Mouse (Mus musculus) right cerebral cortex, postnatal 36 days (tissue): ENCODE data around the gene Phox2a.

Experiments
- DNase-seq, 2 experiments: peaks; one replicate each; pipeline ENCODE4 v3.0.0; 2022; ENCODE audit warnings: low spot score in 2 of 2, mixed read lengths in 1 of 2

Gene Phox2a

DNA sequence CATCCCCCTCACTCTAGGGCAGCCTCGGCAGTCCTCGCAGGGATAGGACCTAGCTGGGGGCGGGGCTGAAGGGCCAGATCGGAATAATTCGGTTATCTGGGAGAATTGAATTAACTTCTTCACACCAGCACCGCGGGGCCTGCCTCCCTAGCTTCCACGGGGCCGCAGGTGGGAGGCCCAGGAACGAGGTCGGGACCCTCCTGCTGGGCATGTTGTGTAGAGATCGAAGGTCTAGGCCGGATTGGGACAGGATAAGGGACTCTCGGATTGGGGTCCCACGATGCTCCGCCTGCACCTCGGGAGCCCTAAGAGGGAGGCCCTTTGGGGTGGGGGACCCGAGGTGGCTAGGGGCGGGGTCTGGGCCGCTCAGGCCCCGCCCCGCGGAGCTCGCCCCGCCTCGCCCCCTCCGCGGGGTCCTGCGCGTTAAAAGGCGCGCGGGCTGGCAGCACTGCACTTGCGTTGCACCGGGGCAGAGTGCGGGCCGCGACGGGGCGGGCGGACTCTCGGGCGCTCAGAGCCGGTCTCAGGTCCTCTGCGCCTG is at the start of gene Phox2a:
TSS of gene Phox2a (plus strand) at position 453 of the 541 bp plus-strand sequence.
- no peak for DNase-seq

DNA sequence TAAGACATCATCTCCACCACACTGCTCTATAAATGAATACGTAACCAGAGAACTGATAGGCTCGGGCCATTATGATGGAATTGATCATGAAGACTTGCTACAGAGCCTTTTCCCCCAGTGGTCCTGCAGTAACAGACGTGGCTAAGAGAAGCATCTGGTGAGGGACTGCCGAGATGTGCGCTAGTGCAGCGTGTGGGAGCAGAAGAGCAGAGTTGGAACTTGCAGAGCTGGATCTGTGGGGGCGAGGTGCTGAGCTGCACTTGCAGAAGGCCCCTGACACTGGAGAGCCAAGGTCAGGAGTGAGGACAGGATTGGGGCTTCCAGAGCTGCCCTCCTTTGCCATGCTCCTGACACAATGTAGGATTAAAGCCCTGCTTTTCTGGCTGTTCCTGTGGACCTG is 48.1 kb upstream of the Phox2a start:
- DNase-seq, result peak in 1 of 2 experiments; percentile 47

DNA sequence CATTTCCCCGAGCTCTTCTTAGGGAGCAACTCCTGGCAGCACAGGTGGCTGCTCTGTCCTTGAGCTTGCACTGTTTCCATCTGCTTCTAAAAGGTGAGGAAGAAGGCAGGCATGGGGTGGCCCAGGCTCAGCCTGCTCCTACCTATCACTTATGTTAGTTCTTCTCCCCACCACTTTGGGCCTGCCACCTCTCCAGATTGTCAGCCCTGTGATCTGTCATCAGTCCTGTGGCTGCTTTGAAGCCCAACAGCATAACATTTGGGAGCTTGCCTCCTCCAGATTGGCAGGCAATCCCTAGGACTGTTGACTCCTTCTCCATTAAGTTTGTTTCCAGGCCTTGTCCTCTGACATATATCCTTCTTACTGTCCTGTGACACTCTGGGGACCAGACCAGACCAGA is 46.5 kb upstream of the Phox2a start:
- no peak for DNase-seq

DNA sequence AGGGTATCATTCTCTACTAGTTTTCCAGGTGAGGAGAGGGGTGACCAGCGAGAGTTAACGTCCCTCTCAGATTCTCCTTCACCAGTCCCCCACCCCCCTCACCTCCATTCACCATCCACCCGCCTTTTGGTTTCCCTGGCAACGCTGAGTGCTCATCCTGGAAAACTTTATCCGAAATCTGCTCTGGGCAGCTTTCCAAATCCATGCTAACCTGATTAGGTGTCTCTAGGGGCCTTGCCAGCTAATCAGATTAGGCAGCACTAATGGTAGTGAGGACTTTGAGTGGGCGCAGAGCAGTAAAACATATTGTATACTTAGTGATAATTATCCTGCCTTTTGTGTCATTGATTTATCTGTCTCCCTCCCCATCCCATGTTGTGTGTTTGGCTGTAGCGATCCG is 45.4 kb upstream of the Phox2a start:
- DNase-seq, result no peak

DNA sequence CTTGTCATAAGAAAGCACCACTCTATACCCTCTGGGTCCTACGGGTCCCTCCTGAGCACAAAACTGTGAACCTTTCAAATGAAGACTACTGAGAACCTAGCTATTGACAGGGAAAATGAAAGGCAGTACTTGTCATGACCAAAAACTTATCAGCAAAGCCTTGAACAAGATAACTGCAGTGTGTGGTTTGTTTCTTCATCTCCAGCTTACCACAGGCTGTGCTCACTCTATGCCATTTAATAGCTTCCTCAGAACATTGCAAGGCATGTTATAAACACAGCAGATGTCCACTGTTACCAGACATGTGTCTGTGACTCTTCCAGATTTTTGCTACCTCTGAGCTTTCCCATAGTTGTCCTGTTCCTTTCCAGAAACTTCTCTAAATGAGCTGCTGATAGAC is 41.1 kb upstream of the Phox2a start:
- DNase-seq, result no peak

DNA sequence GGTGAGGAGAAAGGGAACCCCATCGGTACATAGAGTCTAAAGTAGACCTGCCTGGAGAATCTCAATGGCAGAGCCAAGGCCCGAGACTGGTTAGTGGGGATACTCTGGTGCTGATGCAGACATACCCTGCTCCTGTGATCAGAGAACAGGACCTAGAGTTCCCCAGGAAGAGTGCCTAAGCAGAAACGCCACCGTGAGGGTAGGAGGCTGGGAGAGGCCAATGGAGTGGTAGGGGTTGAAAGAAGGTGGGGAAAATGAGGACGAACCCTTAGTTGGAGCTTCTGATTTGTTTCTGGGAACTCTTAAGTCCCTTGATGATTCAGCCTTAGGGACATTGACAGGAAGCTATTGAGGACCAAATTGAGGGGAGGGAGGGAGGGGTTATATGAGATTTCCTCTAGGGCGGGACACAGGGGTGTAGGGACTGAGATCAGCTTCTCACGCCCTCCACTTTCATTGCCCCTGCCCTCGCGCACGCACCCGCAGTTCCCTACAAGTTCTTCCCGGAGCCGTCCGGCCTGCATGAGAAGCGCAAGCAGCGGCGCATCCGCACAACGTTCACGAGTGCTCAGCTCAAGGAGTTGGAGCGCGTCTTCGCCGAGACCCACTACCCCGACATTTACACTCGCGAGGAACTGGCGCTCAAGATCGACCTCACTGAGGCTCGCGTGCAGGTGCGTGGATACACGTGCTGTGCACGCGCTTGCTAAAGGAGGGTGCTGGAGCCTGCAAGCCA is 2.4 kb downstream of the Phox2a start:
- no peak for DNase-seq

DNA sequence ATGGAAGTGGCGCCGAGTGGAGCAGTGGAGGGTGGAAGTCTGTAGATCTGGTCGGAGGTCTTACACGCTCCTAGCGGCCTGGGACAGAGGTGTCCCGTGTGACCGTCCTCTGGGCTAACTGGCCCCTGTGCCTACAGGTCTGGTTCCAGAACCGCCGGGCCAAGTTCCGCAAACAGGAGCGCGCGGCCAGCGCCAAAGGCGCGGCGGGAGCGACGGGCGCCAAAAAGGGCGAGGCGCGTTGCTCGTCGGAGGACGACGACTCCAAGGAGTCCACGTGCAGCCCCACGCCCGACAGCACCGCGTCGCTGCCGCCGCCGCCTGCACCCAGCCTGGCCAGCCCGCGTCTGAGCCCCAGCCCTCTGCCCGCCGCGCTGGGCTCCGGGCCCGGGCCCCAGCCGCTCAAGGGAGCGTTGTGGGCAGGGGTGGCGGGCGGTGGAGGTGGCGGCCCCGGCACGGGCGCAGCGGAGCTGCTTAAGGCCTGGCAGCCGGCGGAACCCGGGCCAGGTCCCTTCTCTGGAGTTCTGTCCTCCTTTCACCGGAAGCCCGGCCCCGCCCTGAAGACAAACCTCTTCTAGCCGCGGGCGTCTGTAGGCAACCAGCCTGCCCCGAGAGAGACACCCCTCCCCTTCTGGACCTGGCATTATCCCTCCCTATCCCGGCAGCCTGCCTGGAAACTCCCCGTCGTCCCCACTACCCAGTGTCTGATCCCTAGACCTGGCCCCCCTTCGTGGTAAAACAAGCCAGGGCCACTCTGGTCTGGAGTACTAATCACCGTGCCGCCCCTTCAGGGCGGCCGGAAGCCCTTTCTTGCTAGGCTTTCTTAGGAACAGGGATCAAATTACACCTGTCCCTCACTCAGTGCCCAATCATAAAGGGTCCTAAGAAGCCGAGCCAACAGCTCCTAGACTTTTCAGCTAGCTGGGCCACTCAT is 3.7 kb downstream of the Phox2a start:
- DNase-seq, result no peak

DNA sequence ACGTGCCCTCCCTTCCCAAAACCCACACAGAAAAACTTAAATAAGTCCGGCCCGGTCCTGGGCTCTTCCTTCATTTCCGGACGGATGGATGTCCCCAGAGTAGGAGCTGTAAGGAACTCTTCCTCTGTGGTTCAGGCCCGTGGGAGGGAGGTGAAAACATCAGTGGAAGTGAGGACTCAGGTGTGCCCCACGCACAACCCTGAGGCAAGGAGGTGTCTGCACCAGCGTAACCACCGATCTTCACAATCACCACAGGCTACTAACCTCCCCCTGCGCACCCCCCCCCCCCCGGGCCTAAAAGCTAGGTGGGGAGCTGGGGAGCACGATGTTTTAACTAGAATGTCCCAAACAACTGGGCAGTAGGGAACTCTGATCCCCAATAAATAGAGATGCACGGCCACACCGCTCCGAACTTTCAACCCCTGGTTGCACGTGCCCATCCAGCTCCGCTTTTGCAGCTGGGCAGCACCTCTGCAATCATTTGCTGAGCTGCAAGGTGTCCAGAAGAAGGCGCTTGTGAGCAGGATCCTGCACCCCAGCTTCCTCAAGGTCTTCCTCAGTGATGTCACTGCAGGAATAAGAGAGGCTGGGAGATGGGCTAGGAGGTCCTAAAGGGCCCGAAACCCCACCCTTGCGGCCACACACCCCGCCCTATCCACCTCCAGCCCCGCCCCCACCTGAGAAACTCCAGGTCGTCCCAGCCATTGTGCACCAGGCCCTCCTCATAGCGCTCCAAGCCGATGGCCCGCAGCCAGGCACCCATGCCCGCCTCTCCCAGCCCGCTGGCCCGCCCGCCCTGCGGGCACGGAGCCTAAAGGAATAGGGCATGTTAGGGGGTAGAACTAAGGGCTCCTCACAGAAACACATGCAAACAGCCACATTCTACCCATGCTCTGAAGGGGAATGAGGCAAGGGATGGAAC is 5.0 kb downstream of the Phox2a start:
- no peak for DNase-seq

DNA sequence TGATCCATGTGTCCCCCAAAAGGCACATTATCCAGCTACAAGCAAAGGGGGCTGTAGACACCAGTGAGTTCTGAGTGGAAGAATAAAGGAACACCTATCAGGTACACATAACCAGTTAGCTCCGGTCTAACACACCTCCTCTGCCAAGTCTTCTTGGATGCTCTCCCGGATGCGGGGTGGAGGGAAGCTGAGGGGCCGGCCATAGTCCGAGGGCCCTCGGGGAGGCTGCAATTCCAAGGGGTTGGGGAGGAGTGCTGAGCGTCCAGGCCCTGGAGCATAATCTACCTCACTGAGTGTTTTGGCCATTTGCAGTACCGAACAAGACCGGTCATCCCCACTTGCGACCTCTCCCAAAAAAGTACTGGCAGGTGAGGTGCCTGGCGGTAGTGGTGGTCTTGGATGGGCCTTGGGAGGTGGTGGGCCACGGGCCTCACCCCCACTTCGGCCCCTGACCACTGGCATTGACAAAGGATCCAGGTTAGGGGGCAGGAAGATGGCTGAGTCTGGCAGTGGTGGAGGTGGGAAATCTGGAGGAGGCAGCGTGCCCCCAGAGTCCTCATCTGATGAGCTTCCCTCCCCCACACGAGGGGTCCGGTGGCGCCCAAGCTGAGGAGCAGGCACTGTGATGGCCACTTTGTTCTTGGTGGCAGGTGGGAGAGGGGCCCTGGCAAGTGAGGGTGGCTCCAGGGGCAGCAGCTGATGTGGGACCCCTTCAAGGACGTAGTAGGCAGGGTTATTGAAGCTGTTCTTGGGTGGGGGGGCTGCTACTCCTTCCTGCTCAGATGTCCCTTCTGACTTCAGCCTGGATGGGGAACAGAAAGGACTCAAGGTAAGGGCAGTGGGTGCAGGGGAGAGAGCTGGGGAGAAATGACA is 5.9 kb downstream of the Phox2a start:
- no peak for DNase-seq

DNA sequence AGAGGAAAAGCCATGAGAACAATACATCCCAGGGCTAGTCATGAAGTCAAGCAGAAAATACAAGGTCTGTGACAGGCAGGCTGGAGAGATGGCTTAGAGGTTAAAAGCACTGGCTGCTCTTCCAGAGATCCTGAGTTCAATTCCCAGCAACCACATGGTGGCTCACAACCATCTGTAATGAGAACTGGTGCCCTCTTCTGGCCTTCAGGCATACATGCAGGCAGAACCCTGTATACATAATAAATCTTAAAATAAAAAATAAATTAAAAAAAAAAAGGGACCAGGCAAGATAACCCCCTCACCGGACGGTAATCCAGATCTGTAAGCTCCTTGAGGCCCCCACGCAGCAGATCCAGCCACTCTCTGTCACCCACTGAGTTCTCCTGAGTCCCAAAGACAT is 12.3 kb downstream of the Phox2a start:
- DNase-seq, result no peak

DNA sequence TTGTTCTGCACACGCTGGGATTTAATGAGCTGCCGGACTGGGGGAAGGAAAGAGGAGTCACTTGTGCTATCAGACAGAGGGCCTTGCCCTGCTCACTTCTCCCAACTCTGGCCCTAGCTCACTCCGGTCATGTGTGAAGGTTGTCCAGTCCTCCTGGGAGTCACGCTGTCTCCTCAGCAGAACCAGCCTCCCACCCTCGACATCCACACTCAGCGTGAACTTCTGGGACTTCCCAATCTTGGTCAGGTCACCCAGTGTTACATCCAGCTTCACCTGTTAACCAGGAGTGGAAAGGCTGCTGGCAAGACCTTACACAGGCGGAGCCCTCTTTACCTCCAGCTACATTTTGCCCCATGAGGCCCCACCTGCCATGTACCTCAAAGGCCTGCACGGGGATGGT is 13.3 kb downstream of the Phox2a start:
- DNase-seq, result no peak

DNA sequence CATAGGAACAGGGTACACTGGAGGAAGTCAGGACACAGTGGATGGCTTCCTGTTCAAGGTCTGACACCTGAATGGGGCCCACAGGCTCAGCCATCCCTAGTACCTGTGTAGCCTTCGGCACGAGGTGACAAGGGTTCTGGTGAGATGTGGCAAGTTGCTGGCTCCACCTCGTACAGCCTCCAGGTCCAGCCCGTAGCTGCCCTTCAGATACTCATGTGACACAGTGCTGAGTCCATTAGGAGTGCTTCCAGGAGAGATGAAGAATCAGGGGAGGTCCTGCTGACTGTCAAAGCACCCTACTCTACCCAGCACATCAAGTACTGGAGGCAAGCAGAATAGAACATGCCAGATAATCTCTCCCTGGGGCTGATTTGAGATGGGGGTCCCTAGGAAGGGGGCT is 14.3 kb downstream of the Phox2a start:
- no peak for DNase-seq

DNA sequence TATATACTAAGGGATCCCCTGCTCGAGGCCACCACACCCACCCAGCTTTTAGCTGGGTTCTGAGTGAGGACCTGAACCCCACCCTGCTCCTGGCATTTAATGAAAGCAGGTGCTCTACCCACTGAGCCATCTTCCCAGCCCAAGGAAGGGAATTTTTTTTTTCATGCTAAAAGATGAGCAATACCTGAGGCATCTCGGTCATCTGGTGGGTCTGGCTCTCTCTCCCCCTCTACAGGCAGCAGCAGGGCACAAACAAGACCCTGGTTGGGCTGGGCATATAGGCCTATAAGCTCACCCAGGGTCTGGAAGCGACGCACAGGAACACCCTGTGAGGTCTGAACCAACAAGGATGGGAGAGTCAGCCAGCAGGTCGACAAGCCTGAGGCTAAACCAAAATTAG is 15.2 kb downstream of the Phox2a start:
- DNase-seq, result no peak

DNA sequence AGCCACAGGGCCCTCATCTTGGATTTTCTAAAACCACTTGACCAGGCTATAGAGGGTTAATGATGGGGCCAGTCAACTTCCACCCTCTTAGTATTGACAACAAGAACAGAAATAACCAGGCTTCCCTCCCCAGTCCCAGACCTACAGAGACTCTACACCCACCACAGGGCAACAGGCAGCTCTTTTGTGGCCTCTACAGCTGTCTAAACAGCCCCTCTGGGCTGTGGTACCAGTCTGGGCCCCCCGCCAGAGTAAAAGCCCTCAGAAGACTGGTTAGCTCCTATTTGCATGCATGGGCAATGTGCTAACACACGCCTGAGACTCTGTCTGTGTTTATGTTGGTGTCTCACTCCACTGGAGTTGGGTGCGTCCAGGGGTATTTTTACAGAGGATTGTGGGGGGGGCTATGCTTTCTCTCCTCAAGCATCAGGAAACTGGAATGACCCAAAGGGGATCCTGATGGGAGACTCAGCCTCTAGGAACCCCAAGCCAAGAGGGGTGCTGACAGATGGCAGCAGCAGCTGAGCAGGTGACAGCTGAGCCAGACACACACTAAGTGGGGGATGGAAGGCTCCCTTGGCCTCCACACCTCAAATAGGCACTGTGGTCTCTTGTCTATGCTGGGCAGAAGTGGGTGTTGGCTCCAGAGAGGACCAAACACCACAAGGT is 15.9 kb downstream of the Phox2a start:
- no peak for DNase-seq

DNA sequence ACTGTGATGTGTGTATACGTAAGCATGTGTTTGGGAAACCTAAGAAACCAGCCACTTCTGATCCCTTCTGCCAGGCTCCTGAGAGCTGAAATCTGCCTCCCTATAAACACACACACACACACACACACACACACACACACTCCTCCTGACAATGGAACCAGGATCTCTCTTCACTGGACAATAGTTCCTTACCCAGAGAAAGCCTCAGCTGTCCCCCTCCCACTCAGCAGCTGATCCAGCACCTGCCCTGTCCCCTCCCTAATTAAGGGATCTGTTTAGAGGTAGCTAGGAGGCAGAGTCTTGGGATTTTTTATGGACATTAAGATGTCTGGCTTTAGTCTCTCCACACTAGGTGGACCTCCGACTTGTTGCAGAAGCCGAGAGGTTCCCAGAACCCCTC is 16.8 kb downstream of the Phox2a start:
- DNase-seq, result no peak

DNA sequence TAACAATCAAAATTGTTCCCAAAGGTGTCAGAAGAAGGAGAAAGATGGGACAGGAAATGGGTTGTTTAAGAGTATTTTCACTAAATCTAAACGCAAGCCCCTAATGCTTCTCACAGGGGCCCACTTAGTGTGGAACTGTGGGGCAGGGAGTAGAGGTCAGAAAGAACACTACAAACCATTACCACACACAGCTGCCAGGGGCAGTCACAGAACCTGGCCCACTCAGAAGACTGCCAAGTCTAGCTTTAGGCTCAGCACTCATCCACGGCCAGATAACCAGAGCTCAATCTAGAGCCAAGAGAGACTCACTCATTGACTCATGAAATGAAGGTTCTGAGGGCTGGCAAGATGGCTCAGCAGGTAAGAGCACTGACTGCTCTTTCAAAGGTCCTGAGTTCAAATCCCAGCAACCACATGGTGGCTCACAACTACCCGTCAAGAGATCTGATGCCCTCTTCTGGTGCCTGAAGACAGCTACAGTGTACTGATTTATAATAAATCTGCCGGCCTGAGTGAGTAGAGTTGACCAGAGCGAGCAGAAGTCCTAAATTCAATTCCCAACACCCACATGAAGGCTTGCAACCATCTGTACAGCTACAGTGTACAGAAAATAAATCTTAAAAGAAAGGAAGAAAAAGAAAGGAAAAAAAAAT is 17.5 kb downstream of the Phox2a start:
- no peak for DNase-seq

DNA sequence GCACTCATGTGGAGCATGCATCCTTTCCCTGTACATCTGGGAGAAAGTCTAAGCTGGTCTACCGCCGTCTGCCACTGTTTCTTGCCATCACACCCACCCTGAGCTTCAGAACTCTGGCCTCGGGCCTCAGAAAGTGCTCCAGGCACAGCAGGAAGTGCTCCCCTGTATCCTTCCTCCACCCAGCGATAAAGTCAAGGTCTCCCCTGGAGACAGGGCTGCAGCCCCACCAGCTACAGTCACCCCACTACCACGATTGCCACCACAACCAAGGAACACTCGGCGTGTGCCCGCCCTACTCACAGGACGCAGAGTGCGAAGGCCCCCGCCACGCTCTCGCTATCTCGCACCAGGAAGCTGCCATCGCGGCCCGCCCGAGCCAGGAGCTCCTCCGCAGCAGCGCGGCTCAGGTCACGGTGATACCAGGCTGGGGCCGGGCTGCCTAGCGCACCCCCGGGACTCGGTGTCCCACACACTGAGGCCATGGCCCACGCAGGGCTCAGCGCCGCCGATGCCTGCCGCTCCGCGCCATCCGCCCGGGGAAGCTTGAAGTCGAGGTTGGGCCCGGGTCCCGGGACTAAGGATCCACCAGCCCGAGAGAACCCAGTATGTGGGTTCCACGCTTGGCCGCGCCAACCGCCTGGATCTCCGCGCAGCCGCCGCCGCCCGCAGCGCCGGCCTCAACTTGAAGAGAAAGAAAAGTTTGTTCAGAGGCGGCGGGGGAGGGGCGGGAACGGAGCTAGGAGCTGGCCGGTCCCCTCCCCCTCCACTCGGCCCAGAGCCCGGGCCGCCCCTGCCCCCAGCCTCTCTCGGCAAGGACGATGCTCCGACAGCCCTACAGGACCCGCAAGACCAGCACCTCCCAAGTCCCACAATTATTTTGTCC is 18.4 kb downstream of the Phox2a start:
- DNase-seq, result peak in 1 of 2 experiments; percentile 25

DNA sequence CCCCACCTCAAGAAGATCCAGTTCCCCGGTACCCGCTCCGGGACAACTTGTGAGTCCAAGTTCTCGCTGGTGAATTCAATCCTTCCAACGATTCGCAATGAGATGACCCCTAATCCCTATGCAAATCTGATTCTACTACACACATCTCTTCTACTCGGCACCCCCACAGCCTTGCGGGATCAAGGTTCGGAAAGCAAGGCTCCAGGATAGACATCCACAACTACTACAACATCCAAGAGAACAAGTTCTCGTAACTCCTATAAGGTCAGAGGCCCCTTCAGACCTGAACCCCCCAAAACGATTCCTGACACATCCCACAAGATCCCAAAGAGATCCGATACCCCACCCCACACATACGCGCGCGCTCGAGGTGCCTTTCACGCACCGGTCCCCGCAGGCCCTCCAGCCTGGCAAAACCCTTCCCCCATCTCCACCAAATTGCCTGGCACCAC is 19.1 kb downstream of the Phox2a start:
- no peak for DNase-seq
